16 mouse cellular contexts compared by ENCODE assay signal in genomic region chr3:22025615-22026014, GRCm38 (mm10).
"Had no signal": no experiment of that assay in that cellular context is flagged by ENCODE, and none has a peak within 500 bp of the region (broad histone marks: within the 10 kb centered on the region; RNA-seq: fewer than 3 reads in every experiment).

No protein-coding gene starts in this region.

- H3K36me3 ChIP-seq: liver, embryonic 13.5 days; lung, embryonic 15.5 days; midbrain, embryonic 12.5 days; neural tube, embryonic 13.5 days had no signal

- H3K9ac ChIP-seq: liver, embryonic 13.5 days; liver, postnatal 0 days; lung, embryonic 15.5 days; midbrain, embryonic 12.5 days; neural tube, embryonic 13.5 days had no signal

- ATAC-seq: liver, postnatal 0 days; midbrain, embryonic 16.5 days had no signal

- H3K9me3 ChIP-seq: liver, embryonic 13.5 days; lung, embryonic 15.5 days; megakaryocyte, embryonic 14.5 days; midbrain, embryonic 12.5 days; neural tube, embryonic 13.5 days had no signal

- H3K27ac ChIP-seq: layer of hippocampus, adult 2 months; liver, embryonic 13.5 days; lung, embryonic 15.5 days; macrophage; midbrain, embryonic 12.5 days; neural tube, embryonic 13.5 days; stomach, postnatal 0 days had no signal

- DNase-seq: kidney, adult 2 months; liver; liver, embryonic 13.5 days; liver, postnatal 0 days; lung, postnatal 14 days; right cerebral cortex, adult 18-20 months; thymus, adult 18-20 months; thymus, postnatal 14 days had no signal

- H3K4me2 ChIP-seq: liver, embryonic 13.5 days; lung, embryonic 15.5 days; midbrain, embryonic 12.5 days; neural tube, embryonic 13.5 days had no signal

- H3K27me3 ChIP-seq: liver, embryonic 13.5 days; lung, embryonic 15.5 days; megakaryocyte, embryonic 14.5 days; midbrain, embryonic 12.5 days; neural tube, embryonic 13.5 days had no signal

- H3K4me3 ChIP-seq: layer of hippocampus, adult 2 months; liver, embryonic 13.5 days; lung, embryonic 15.5 days; megakaryocyte, embryonic 14.5 days; midbrain, embryonic 12.5 days; neural tube, embryonic 13.5 days had no signal
